Mouse (Mus musculus) testis, postnatal 14 days (tissue): ENCODE results near the gene Car3.
"Not testable (repeated sequence)": the region's sequence is repeated elsewhere in the genome, so short reads cannot be mapped to it uniquely, and the experiment has no call there.

Experiments used
- DNase-seq: peaks from one replicate; pipeline ENCODE4 v3.0.0; 2021; ENCODE audit warnings: low spot score

Car3 gene

DNA sequence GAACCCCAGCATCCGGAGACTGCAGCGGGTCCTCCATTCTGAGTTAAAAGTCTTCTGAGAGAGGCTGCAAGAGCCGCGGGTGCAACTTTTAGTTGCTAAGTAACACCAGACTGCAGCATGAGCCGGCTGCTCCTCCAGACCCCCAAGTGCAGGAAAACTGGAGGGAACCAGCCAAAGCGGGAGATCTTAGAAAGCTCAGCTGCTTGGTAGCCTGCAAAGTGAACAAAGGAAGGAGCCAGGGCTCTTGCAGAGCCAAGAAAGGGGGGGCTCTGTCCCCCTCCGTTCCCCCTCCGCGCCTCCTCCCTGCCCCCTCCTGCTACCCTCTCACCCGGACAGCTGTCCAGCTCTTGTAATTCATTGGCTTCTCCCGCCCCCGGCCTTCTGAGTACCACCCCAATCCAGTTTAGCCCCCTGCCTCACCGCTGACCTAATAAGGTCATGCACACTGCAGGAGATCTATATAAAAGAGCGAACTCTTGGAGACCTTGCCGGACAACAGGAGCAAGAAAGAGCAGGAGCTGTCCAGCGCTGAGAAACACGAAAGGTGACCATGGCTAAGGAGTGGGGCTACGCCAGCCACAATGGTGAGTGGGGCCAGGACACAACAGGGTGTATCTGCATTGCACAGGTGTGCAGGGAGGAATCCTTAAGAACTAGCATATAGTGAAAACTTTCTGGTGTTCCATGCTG is at the start of gene Car3:
Gene Car3, plus strand, starts transcription at position 491 of the 690 bp plus-strand sequence.
- no peak for DNase-seq

DNA sequence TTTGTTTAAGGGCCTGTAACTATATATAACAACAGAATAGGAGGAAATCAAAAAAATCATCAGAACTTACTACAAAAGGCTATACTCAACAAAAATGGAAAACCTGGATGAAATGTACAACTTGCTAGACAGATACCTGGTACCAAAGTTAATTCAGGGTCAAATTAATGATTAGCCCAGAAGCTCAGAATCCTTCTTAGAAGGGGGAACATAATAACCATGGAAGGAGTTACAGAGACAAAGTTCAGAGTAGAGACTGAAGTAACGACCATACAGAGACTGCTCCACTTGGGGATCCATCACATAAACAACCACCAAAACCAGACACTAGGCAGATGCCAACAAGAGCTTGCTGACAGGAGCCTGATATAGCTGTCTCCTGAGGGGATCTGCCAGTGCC is 47.9 kb upstream of the Car3 start:
- DNase-seq = not testable (repeated sequence)

DNA sequence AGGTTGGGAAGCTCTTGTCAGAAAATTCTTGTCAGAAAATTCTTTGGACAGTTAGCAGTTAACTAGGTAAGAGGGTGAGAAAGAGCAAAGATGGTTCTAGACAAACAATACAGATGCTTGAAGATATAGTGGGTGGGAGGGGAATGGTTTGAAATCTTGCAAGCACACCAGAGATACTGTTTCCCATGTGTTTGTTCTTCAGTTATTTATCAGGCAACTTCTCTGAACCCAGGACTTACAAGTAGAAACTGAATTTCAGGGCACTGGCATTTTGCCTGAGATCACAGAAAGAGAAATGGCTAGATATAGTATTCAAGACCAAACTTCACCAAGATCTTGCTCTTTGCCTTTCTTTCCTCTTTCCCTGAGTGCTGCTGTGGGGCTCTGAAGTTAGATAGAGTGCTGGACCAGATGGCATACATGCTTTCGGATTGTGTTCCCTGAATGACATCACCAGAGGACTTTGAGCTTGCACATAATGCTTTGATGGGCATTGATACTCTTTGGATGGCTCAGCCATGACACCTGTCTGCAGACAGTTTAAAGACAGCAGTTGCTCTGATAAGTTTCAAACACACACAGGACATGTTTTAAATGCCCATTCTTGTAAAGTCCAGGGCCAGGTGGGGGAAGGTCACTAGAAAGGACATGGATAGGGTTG is 43.3 kb upstream of the Car3 start:
- no peak for DNase-seq

DNA sequence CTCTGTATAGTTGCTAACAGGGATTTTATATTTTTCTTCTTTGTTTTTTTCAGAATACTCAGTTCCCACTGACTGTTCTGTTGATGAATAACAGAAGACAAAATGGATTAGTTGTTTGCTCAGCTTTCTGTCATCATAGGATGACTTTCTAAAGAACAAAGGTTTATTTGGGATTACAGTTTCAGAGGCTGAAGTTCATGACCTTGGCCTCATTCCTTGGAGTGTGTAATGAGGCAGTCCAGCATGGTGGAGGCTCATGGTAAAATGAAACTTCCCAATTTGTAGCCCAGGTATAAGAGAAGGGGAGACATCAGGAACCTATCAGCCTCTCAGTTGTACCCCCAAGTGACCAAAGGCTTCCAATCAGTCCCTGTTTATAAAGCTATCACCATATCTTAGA is 34.4 kb upstream of the Car3 start:
- no peak for DNase-seq

DNA sequence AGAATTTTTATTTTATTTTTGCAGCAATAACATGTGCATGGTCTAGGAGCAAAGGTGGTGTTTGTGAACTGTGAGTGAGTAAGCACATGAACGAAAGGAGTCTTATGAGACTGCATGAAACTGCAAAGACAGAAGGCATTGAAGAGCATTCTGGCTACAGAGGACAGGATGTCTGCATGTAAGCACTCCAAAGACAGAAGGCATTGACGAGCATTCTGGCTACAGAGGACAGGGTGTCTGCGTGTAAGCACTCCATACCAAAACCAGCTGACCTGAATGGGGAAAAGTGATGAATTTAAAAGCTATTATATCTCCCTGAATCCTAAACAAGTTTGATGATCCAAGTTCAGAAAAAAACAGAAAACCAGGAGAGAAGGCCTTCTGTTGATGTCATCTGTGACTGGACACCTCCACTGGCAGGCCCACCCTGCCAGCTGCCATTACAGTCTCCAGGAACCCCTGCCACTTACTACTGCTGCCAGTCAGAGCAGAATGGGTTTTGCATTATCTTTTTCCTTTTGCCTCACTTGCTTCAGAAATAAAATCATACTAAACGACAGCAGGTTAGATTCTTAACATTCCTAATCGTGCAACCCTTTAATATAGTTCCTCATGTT is 32.0 kb upstream of the Car3 start:
- no peak for DNase-seq

DNA sequence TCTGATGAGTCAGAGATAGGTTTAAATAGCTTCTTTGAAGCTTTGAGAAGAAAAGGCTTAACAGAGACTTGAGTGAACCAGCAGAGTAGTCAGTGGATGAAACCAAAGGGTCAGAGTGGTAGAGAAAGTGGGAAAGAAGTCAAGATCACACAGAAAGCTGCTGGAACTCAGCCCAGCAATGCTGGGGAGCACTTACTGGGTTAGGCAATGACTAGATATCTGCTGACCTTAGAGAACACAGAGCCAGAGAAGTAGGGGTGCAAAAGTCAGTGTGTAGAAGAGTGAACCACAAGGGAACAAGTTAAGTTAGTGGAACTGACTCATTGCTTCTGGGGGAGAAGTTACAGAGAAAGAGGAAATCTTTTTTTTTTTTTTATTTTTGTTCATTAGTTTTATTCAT is 30.5 kb upstream of the Car3 start:
- DNase-seq = no peak

DNA sequence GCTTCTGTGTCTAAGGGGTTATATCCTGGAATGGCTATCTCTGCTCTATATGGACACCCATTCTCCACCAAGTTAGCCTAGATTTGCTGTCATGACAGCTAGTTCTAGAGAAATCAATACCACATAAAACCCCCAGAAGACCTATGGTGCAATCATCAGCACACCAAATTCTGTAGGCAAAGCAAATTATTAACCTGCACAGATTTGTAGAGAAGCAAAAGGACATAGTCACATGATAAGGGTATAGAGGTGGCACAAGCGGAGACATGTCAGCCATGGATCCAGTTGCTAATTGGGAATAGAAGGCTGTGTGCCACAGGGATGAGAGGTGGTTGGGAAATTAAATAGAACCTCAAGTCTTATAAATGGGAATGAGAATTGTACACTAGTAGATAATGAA is 24.4 kb upstream of the Car3 start:
- no peak for DNase-seq

DNA sequence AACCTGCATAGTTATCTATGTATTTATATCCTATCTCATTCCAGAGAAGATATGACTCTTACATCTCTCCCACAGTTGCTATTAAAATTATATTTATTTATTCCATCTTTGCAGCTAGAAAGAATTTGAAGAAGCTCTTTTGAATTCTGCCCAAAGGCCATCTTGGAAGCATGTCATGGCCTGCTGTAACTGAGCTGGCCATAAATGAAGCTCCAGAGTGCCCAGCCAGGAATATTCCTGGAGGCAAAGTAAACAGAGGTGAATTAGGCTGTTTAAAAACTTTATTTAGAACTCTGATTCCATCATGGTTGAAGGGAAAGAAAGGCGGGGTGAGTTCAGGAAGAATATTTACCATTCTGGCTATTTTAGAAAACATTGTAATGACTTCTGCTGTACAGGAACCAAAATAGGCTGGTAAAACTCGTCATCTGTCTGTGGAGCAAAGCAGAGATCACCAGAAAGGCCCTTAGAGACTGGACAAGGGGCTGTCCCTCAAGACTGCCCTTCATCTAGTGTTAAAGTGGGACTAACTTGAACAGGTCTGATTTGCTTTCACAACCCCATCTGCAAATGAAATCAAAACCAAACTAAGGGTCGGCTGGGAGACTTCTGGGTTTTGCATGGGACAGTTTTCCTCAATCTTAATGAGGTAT is 23.7 kb upstream of the Car3 start:
- DNase-seq = no peak

DNA sequence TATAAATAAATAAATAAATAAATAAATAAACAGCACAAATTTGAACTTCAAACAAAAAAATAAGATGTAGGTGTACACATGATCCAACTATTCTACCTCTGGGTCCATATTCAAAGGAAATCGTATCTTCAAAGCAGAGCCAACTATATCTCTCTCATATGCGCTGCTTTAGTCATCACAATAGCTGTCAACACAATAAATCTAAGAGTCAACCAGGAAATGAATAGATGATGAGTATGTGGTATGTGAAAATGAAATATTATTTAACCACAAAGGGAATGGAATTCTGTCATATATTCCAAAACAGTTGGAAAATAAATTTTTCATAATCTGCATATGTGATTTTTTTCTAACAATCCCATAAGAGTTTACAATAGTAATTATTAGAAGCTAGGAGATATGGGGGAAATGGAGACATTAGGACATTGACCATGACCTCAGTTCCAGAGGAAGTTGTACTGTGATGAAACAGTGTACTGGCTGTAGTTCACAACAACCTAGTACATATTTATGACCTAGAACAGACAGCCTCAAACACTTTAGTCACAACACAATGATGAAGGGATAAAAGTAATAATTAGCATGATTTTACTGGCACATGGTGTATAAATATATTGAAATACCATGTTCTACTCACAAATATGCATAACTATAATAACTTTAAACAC is 14.6 kb upstream of the Car3 start:
- DNase-seq = no peak

DNA sequence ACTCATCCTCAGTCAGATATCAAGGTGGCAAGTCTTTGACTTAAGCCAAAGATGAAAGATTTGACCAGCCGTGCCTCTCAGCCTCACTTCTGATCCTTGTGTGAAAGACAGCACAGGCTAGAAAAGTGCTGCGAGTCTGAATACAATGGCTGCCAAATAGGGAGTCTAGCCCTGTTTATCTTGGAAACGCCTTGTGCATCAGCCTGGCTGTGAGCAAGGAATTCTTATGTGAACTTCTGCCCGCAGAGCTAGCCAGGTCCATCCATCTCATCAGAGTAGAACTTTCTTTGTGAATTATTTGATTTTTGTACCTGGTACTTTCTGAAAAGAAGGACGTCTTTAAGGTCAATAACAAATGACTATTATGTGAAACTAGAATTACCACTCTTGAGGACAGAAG is 9.3 kb upstream of the Car3 start:
- DNase-seq = no peak

DNA sequence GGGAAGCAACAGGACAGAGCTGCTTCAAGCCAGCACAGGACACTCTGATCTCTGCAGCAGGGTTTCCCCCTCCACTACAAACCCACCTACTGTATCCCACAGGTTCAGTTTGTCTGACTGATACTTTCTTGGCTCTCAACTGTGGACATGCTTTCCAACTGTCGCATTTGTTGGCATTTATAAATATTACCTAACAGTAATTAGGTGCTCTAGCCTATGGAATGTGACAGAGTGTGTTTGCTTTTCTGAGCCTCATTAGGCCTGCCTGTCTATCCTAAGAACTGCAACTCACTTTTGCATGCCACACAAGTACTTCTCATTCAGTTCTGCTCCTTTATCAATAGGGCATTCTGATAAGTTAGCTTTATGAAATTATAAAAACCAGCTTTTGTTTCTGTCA is 8.9 kb upstream of the Car3 start:
- DNase-seq = no peak

DNA sequence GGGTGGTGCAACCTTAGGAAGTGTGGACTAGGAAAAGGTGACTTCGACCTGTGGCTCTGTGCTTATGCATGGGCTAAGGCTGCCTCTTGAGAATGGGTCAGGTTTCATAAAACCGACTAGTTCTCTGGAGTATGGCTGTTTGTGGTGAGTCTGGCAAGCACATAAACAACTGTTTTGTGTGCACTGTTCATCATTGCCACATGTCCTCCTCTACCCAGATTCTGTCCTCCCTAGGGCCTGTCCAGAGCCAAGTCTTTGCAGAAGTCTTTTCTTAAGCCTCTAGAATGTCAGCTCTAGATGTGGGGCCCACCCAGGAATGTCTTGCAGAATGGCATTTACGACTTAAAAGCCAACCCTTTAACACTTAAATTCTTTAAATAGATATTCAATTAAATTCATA is 5.4 kb upstream of the Car3 start:
- no peak for DNase-seq

DNA sequence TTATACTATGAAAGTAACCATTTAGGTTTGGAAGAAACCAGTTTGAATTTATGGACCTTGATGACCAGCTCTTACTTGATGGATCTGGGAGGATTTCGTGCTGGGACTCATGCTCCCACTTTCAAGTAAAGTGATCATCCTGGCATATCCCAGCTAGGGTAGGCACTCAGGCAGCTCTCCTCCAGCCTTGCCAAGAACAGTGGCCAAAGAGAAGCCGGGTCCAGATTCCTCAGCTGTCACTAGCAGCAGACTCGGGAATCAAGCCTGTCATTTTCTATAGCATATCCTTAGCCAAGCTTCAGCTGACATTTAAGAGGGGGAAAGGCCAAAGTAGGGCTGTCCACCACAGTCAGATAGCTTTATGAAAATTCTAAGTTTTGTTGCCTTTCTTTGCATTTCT is 3.0 kb upstream of the Car3 start:
- DNase-seq = no peak

DNA sequence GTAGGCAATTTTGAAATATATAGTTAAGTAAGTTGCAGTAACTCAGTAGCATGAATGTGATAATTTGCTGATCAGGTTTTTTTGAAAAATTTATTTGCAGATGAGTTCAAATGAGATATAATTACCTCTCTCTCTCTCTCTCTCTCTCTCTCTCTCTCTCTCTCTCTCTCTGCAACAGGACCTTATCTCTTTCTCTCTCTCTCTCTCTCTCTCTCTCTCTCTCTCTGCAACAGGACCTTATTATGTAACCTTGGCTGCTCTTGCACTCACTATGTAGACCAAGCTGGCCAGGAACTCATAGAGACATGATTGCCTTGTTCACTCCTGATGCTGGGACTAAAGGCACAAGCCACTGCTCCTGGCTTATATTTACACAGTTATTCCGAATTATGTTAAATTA is 2.1 kb upstream of the Car3 start:
- DNase-seq = no peak

DNA sequence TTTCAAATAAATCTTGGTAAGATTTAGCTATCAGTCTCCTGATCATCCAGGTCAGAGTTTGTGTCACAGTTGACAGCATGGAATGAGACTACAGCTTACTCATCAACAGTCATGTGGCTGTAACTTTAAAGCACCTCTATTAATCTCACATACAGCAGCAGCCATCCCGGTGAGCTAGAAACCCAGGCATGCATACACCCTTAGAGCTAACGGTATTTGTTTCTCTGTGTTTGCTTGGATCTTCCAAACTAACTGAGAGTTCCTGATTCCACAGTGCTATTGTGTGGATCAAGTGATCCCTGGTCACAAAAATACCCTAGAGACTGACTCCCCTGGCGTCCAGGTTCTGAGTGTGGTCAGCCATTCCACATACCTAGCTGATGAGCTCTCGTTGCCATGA is 1.5 kb upstream of the Car3 start:
- DNase-seq = no peak

DNA sequence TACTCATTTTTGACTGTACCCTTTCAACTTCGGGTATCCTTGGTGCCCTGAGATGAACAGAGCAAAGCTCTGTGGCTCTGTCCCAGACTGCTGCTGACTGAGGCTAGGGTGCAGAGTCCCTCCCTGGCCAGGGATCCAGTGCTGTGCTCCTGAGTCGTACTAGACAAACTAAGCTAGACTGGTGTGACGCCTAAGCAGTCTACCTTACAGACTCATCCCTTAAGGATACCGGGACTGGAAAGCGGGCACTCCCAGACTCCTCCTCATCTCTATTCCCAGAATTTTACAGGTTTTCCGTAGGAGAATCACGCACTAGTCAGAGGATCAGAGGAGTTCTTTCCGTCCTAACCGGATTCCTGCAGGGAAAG is 674 bp upstream of the Car3 start:
- DNase-seq = no peak

DNA sequence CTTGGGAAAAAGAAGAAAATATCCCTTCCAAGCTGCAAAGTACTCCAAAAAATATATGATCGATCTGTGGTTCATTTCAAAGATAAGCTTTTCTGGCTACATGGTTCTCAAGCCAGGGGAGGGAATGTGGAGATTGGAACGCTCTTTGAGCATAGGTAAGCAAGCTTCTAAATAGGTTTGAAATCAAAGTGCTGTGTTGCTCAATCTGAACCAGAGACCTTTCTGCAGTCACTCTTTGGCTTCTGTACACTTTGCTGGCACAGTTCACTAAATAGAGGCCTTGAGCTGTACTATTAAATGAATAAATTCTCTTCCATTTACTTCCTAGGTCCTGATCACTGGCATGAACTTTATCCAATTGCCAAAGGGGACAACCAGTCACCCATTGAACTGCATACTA is 610 bp downstream of the Car3 start:
- DNase-seq = no peak

DNA sequence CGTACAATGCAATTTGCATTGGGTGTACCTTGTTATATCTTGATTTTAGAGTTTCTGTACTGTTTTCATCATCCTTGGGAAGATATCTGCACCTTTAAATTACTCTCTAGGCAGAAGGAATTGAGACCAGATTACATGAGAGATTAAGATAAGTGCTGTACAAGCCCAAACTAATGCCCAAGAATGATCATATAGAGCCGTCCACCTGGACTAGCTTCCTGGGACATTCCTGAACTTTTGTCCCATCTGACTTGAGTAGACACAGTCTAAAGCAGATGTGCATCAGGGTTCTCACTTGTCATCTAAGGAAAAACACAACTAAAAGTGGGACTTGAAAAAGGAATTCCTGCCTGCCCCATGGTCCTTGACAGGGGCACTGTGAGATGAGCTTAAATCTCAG is 2.6 kb downstream of the Car3 start:
- DNase-seq = no peak

DNA sequence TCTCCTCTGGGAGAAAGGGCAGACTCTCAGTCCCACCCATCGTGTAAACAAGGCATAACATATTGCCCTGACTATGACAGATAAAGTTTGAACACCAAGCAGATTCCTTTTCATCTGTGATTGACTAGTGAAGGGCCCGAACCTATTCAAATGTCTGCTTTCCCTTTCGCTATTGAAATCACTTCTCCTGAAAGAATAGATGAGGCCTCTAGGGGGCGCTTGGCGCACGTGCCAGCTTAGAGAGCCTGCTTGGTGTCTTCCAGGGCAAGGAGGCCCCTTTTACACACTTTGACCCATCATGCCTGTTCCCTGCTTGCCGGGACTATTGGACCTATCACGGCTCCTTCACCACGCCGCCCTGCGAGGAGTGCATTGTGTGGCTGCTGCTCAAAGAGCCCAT is 6.5 kb downstream of the Car3 start:
- DNase-seq = peak; percentile 46

DNA sequence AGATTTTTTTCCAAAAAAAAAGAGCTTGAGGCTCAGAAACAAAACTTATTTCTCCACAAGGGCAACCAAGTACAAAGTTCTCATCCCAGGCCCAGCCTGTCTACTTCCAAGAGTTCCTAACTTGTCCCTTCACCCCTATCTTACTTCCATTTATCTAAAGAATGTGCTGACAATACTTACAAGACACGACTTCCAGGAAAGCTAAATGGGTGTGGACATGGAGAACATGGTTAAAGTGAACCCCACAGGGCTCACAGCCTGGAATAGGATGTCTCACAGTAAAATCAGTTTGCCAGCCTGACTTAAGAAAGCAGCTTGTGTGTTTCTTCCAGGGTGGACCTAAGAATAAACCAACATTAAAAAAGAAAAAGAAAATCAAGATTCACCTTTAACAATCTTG is 7.2 kb downstream of the Car3 start:
- DNase-seq = no peak

DNA sequence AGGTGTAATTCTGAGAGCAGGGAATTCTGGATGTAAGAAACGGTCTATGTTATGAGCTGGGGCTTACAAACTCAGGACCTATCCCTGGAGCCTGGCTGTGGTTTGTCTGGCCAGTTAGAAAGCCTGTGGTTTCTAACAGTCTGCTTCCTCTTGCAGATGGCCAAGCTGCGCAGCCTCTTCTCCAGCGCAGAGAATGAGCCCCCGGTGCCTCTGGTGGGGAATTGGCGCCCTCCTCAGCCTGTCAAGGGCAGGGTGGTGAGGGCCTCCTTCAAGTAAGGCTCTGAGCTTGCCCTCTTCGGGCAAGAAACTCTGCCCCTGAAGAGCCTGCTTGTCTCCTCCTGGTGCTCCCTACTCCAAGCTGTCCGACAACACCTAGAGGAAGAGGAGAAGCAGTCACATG is 8.1 kb downstream of the Car3 start:
- no peak for DNase-seq

DNA sequence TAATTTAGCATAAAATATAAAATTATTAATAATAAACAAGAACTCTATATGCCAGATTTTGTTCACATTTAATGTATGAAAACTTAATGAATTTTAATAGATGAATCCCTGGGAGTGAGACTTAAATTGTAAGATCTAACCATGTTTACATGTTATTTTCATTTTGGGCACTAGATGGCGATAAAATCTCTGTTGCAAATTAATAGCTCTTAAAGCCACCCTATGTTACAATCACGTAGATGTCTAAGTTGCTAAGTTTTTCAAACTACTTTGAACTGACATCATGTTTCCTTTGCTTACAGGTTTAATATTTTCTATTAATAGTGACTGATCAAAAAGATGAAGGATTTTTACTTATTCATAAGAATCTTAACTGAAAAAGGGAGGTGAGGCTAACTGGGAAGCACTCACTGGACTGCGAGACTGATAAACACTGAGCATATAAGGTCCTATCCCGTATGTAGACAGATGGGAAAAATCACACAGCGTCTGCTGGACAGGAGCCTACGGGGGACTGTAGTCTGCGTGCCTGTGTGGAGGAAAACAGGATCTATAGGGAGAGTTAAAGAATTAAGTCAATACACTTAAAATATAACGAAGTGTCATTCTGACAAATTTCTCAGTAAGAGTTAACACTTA is 11.2 kb downstream of the Car3 start:
- DNase-seq = no peak
